Mouse (Mus musculus) ES-Bruce4 (cell line): ENCODE results near the gene Otud7a.

ENCODE experiments used
- CTCF ChIP-seq: IDR thresholded peaks from one replicate; pipeline ENCODE4 v1.8.1; 2011; ENCODE audit warnings: low read depth, low read length
- EP300 ChIP-seq: IDR thresholded peaks from 2 replicates; pipeline ENCODE4 v1.6.1; 2011; ENCODE audit warnings: low read depth, low read length; ENCODE audit not compliant: insufficient read depth
- POLR2A ChIP-seq: IDR thresholded peaks from one replicate; pipeline ENCODE4 v1.8.1; 2011; ENCODE audit warnings: low read length; ENCODE audit not compliant: insufficient read depth

DNA sequence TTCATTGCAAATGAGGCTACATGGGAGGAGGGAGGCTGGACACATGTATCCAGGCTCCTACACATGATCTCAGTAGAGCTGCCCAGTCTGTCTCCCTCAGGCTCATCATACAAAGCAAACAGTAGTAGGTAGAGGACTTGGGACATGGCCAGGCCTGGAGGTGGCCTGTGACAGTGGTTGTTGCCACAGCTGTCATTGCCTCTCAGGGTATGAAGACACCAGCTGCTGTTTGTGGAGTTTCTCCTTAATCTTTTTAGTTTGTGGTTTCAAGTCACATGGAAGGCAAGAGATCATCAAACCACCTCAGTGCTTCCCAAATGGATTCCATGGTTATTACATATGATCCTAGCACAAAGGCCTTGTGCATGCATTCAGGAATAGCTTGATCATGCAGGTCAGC lies 285.5 kb downstream of the Otud7a start:
- TF ChIP-seq CTCF = no peak
- no peak for TF ChIP-seq POLR2A
- no peak for TF ChIP-seq EP300
